Mouse (Mus musculus) adrenal gland, postnatal 25 days (tissue): ENCODE results near the gene C1qb. TPM values are rescaled to one million over a fixed set of nuclear protein-coding genes. Genes with fewer than 3 reads are reported as not detected.

Experiments used
- DNase-seq: peaks from one replicate; pipeline ENCODE4 v3.0.0; 2021; ENCODE audit warnings: mixed read lengths
- total RNA-seq: library from RNA; stranded (reverse); gene quantifications from 2 replicates; pipeline ENCODE4 v1.2.3, GENCODE M21; 2021

Gene C1qb
- total RNA-seq, 1 experiment from 2014 or later: 28.3 TPM

GRCm38 (mm10) chr4:136842802-136843201 is 43.2 kb downstream of the C1qb start:
- no peak for DNase-seq

DNA sequence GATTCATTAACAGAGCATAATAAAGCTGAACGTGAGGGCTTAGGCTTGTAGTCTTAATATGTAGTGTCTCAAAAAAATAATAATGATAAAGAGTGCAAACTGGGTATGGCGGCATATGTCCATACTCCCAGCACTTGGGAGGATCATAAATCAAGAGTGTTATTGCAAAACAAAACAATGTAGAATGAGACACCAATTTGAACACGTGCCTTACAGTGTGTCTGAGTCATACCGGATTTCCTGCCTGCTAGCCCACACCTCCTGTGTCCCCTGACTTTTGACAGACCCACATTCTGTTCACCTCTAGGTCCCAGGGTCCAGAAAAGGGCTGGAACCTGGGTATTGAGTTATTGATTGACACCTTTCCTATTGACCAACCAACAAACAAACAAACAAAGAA is 44.0 kb downstream of the C1qb start:
- no peak for DNase-seq

- DNase-seq: peak; percentile 78
Measured at GRCm38 (mm10) chr4:136841056-136841455, 44.9 kb downstream of the C1qb start.

DNA sequence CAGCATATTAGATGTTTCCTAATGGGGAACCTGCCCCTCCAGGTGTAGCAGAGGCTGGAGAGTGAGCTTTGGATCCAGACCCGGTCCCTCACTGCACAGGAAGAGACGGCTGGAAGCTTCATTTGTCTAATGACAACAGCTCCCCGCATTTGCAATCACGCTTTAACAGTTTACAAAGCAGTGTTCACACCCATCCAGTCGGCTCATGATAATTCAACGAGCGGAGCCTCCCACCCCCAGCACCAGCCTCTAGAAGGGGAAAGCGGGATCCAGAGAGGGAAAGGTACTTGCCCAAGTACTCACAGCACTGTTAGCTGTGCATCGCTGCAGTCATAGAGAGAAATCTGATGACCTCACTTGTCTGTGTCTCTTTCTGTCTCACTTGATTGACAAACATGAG is 47.5 kb downstream of the C1qb start:
- no peak for DNase-seq

DNA sequence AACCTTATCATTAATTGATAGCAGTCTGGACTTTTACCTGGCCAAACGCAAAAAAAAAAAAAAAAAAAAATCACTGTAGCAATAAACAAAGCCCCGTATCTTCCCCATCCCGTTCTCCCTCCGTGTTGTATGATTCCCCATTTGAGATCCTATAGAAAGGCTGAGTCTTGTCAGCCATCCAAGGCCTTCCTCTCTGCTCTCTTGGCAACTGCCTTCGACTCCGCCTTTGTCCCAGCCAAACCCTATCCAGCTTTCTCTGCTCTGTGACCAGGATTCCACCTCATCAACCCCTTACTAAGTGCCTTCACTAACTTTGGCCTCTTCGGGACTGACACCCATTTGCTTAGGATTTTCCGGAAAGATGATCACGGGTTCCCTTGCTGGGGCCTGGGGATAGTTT is 48.0 kb downstream of the C1qb start:
- no peak for DNase-seq

DNA sequence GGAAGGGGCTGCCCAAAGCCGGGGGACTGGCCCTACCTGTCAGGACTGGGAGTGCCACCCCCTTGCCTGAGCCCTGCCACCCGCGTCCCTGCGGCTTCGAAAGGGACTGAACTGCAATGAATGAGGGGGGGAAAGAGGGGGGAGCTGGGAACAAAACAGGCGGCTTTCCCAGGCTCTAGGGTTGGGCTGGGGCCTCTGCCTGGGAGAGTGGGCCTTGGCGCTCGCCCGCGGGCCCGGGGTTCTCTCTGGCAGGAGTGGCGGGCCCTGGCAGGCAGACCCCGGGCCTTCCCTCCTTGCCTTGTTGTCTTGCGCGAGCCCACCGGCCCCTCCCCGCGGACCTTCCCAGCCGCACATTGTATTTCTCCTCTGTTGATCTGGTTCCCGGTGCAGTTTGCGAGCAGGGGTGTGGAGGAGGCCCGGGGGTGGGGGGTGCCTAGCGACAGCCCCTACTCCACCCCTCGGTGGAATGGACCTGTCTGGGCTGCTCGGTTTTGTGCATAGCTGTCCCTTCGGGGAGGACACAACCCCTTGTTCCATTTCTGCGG is 49.5 kb downstream of the C1qb start:
- DNase-seq: no peak

DNA sequence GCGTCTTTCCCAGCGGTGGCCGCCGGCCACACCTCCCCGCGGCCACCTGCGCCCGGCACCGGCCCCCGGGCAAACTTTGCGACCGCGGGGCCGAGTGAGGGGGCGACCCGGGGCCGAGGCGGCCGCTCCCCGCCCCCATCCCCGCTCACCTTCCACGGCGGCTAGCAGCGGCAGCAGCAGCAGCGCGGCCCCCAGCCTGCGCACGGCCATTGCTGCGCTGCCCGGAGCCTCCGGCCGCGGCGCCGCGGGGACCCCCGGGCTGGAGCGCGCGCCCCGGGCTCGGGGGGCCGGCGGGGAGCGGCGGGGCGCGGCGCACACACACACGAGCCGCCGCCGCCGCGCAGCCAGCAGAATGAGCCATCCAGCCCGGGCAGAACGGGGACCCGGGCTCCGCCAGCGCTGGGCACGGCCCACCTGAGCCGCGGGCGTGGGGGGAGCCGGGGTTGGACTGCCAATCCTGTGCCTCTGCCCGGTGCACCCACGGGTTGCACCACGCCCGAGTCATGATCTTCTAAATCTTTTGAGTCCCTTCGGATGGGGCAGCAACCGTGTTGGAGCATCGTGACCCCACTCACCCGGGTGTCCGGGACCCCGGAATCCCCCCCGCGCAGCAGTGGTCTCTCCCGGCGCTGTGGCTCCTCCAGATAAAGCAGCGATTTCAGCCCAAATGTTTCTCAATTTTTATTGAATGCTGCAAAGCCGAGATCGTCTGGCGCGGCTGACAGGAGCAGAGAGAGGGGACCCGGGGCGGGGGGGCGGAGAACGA is 50.2 kb downstream of the C1qb start, which contains the start of gene Ephb2:
Gene Ephb2, minus strand, starts transcription at position 368 of the 766 bp plus-strand sequence.
- peak; percentile 81 for DNase-seq

DNA sequence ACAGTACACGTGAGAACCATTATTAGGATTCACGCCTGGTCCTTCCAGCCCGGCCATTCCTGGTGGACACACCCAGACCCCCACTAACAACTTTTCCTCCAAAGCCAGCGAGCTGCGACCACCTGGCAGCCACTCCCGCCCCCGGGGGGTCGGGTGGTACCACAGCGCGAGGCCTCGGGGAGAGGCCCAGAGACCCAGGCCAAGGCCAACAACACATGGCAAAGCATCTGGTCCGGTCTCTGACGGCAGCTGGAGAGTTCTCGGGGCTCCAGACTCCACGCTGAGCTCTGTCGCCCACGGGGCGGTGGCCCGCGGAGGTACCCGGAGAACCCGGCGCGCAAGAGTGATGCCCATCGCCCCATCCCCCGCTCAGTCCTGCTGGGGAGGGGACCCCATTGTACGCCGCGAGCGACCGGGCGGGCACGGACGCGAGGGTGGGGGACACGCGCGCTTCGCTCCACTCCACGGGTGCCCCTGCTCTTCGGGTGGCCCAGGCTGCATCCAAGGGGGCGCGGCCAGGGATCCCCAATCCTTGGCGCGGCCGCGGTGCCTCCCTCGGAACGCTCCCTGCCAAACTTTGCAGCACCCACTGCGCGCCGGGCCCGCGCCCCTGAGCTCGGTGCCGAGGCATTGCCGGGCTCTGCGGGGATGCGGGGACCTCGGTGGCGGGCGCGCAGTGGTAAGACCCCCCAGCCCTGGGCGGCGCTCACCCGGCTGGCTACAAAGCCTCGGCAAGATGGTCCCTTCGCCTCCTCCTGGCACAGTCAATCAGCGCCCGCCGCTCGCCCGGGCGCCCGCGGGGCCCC is 51.0 kb downstream of the C1qb start:
- DNase-seq: peak; percentile 49

- no peak for DNase-seq
Measured at GRCm38 (mm10) chr4:136834439-136834814, 51.6 kb downstream of the C1qb start.

GRCm38 (mm10) chr4:136833619-136834351 is 52.2 kb downstream of the C1qb start:
- no peak for DNase-seq

DNA sequence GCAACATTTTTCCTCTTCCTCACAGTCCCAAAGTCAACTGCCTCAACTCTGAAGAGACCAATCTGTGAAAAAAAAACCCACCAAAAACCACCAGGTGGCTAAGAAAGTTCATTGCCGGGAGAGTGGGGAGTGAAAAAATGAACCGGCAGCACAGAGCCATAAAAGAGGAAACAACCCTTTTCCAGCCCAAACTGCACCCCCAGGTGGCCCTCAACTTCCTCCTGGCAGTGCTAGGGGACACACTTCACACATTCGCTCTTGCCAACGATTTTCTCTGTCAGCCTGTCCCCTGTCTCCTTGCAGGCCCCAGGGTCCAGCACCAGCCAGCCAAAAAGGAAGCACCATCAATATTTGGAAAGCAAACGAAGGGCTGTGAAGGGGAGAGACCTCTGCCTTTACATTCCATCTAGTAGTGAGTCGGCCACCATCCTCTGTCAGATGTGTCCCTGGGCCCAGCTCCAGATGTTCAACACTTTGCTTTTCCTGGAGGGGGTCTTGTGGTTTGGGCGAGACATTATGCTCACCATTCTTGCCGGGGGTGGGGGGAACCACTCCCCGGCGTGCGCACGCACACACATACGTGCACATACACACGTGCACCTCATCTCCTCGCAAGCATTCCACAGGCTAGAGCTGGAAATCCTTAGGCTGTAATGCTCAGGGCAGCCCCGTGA is 53.3 kb downstream of the C1qb start:
- DNase-seq: no peak

GRCm38 (mm10) chr4:136830272-136830823 is 55.6 kb downstream of the C1qb start:
- DNase-seq: no peak

Other genes starting within 250 kb of the C1qb start
- 15.1 and 17.8 TPM in 2 replicates for gene Ephb2, start 50.2 kb downstream of the C1qb start, total RNA-seq
- gene C1qc, start 6.9 kb upstream of the C1qb start, total RNA-seq: 18.2 and 22.5 TPM in 2 replicates
- gene C1qa, start 12.6 kb upstream of the C1qb start, total RNA-seq: 21.3 and 28.7 TPM in 2 replicates
- gene Epha8, start 70.6 kb upstream of the C1qb start, total RNA-seq: 0.33 and 0.43 TPM in 2 replicates
- gene Zbtb40, start 162.6 kb upstream of the C1qb start, total RNA-seq: 13.8 and 14.4 TPM in 2 replicates